Mouse (Mus musculus) T-cell, adult 2 months (primary cell): ENCODE results near the gene Ptprm.
"Not testable (repeated sequence)": the region's sequence is repeated elsewhere in the genome, so short reads cannot be mapped to it uniquely, and the experiment has no call there.

ENCODE experiments used
- DNase-seq: peaks from one replicate; pipeline ENCODE4 v3.0.0; 2022; ENCODE audit warnings: low spot score

Ptprm gene

DNA sequence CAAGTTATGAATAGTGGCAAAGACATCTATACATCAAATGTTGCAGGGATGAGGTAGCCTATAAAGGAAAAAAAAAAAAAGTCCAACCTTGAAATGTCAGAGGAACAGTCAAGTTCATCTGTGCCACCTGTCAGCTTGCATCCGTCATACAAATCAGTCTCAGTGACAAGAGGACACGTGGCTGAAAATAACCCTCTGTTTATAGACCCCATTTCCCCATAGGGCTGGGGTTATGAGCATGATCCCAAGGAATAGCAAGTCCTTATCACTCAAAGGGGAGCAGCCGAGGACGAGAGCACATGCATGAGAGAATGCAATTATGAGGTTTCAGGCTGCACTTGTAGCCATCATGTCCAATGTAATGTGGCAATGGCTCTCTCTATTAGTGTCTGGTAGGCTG, 482.9 kb downstream of the Ptprm start:
- DNase-seq, result no peak

DNA sequence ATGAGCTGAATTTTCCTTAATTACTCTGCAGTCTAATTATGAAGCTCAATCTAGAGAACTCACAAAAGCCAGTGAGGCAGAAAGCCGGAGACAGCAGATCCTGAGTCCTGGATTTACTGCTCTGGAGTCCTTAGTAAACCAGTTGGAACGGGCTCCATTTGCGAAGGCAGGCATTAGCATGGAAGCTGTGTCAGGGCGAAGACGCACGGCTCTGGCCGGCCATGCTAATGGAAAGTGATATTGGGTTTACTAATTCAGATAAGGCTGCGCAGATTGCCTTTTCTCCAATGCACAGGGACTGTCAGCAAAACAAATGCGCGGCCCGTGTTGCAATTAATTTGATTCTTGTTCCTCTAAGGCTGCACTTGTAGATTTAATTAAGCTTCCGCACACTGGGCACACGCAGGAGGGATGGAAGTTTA, 484.7 kb downstream of the Ptprm start:
- DNase-seq, result no peak

DNA sequence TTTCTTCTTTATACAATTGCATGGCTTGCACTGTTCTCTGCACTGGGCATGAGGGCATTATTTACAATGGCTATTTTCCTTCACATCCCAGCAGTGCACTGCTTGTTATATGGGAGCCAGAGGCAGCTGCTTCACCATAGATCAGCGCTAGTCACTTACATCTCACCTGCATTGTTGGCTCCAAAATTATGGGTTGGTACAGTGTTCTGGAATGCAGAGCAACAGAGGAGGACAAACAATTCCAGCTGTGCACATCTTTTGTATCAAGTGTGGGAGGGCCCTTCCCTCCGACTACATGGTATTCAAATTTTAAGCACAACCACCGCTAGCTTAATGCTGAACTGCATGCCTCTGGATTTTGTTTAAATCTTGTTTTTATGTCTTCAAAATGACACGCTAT, 489.8 kb downstream of the Ptprm start:
- no peak for DNase-seq

DNA sequence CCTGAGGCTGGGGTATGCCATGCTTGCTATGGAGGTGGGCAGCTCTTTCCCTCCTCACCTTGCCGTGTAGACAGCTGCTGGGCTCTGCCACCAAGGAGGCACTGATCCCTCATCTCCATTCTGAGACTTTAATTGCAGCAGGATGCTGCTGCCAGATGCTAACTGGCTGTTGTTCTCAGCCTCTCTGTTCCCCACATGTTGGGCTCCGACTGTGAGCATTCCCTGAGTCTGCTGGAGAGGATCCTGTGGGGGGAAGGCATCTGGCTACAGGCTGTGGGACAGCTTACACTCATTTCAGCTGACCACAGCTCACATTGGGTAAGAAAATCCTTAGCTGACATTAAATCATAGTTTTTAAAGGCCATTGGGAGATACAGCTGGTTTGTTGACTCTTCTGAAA, 492.7 kb downstream of the Ptprm start:
- no peak for DNase-seq

DNA sequence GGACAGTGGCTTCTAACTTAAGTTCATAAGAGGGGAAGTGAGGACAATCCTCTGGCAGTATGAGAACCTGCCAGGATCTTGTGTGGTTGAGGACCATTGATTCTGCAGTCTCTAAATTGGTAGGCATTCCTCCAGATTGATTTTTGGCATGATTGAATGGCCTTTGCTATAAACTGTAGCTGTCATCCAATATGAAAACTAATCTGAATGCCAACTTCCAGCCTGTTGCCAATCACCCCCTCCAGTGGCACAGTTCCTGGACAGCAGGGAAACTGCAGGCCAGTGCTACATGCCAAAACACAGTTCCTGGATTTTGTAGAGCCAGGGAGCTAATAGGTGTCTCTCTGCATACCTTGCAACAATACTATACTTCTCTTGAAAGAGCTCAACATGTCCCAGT, 495.5 kb downstream of the Ptprm start:
- DNase-seq, result no peak

DNA sequence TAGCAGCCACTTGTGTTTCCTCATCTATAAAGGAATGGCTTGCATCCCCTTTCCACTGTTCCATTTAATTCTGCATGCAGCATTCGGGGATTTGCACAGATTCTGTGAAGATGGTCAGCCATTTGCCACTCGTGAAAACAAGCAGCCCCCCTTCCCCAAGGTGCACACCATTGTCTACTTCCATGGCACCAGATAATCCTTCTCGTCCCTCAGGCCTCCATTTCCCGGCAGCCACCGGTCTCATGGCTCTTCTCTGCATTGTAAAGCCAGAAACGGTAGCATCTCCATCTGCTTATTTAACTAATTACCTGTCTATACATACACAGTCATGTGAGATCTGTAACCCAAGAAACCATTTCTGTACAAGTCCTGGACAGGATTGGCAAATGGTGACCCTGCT, 501.8 kb downstream of the Ptprm start:
- no peak for DNase-seq

DNA sequence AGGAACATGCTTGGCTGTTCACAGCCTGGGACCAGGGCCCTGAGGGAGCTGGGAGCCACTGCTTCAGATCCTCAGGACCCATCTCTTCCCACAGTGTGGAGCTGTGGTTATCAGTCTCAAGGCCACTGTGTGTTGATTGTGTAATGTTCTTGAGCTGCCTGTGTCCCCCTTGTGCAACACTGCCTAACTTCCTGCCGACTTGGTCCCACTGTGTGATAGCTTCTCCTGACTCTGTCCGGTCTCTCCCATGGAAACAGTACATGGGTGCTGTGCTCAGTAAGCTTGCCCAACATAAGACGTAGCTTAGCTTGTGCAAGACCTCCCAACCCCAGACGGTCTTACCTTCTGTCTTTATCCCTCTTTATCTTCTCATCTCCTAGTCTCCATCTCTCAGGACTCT, 507.2 kb downstream of the Ptprm start:
- DNase-seq, result not testable (repeated sequence)

DNA sequence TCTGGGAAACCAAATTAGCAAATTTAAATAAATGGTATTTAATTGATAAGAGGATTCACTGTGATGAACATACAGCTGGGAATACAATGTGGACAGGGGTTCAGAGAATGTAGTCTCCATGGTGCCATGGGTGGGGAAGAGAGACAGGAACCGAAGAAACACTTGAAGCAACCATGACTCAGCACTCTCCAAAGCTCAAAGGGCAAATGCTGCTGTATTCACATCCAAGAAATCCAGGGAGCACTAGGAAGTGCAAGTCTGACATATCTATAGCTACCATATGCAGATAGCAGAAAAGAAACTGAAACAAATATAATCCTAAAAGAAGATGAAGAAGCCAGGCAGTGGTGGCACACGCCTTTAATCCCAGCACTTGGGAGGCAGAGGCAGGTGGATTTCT, 531.9 kb downstream of the Ptprm start:
- no peak for DNase-seq

DNA sequence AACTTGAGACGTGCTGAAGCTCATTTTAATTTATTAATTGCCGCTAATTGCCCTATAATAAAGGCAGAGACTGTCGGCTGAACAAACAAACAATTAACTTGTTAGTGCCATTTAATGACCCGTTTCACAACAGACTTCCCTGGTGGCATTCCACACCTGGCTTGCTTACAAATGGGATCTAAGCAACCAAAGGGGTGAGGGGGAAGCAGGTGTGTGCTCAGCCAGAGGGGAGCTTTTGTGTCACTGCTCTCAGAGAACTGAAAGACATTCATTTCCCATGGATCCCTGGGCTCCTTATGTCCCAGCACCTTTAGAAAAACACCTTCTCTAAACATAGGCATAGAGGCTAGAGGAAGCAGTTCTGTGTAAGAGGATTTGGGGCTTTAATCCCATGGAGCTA, 536.9 kb downstream of the Ptprm start:
- no peak for DNase-seq

DNA sequence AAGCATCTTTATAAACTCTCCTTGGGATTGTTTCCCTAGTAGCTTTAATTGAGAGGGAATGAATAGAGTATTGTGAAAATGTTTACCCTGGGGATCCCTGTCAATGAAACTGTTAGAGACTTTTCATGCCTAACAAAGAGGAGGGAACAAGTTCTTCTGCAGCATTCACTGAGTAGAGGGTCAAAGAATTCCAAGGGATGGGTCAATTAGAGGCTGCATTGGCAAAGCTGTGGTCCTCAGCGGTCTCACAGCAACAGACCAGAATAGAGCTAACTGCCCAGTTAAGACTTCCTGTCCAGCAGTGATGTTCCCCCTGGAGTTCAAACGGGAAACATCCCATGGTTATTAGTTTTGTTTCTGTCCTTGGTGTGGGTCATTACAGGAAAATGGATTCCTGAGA, 538.3 kb downstream of the Ptprm start:
- DNase-seq, result no peak

DNA sequence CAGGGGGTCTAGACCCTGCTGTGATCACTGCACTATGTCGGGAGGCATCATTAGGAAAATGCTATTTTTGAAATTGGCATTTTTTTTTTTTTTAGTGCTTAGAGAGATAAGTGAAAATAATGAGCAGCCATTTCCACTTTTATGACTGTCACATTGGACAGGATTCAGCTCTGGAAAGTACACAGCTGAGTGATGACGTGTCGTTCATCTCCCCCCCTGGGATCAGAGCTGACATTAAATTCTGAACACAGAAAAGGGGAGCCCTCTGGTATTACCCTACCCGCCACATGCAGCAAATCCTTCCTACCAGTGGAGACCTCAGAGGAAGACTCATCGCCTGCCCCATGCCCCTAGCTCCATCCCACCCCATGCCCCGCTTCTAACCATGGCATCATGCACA, 540.5 kb downstream of the Ptprm start:
- no peak for DNase-seq

DNA sequence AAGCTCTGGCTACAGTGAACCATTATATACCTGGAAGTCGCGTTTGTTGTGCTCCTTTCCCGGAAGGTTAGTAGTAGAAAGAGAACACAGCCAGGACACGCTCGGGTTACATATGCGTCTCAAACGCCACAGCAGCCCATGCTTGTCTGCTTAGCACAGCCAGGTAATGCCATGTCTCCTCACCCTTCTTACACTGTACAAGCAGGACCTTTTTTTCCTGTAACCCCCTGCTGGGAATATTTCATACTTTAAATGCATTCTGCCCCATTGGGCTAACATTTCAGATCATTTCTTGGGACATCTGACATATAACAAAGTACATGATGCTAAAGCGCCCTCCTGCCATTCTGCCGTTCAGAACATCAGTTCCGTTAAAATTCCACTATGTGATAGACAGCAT, 540.9 kb downstream of the Ptprm start:
- no peak for DNase-seq

DNA sequence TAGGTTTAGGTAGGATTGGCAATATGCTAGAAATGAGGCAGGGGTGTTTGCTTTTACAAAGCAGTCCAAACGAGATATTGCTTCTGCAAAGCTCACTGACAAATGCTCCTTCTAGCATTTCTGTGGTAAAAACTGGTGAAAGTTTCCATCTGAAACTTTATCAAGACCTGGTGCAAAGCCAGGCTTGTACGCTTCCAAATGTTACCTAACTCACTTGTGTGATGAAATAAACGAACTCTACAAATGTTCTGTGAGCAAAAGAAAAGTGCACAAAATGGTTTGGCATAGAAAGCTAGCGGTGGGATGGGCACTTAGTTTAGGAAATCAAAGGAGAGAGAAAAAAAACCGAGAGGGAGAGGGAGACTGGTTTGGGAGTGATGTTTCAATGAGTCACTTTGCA, 544.5 kb downstream of the Ptprm start:
- no peak for DNase-seq

DNA sequence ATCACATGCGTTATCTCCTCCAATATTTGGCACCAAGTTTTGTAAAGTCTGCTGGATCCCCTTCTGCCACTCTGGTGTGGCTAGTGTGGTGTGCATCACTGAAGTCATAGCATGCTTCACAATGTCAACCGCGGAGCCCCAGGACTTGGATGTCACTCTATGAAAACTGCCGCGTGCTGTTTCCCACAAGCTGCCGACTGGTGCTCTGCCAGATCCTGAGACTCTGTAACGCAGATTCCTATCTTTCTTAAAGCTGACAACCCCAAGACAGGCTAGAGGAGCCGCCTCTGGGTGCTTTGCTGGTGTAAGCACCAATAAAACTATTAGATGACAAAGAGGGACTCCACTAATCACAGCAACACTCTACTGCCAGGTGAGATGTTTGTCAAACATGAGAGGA, 546.1 kb downstream of the Ptprm start:
- DNase-seq, result no peak

DNA sequence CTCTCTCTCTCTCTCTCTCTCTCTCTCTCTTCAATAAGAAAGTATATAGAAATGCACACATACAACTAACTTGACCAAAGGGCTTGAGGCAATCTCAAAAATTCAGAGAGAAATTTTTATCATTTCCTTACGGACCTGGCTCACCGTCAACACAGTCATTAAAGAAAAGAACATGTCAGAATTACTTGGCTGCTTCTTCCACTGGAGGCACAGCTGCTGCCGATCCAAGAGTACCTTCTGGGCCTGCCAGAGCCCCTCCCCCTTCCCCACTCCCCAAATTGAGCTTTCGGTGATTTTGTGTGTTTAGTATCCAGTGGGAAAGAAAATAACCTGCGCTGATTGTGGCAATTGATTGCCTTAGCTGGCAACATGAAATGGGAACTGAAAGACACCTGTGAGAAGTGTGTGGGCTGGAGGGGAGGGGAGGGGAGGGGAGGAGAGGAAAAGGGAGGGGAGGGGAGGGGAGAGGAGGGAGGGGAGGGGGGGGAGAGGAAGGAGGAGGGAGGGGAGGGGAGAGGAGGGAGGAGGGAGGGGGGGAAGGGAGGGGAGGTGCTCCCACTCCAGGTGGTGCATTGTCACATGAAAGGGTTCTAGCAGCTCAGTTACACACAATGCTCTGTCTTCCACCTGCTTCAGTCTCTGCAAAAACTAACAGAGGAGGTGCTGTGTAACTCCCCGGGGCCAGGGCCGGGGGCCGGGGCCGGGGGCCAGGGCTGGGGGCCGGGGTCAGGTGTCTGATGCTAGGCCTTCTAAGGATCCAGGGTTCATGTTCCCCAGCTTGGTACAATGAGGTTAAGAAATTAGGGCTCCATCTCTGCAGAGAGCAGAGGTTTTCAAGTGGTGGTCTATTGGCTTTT, 552.2 kb downstream of the Ptprm start:
- DNase-seq, result no peak

DNA sequence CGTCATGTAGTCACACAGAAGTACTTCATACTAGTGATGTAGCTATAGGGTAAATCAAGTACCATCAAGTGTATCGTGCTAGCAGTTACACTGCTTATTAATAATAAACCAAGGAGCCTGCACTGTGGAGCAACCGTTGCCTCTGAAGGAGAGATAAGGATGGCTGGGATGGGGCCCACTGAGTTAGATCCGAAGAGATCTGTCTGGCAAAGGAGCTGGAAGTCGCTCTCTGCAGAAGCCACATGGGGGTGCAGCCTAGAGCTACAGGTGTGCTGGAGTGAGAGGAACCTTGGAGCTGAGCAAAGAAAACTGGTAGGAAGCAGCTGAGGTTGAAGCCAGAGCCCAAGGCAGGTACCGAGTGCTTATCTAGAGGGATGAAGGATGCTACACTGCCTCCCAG, 554.0 kb downstream of the Ptprm start:
- DNase-seq, result no peak

DNA sequence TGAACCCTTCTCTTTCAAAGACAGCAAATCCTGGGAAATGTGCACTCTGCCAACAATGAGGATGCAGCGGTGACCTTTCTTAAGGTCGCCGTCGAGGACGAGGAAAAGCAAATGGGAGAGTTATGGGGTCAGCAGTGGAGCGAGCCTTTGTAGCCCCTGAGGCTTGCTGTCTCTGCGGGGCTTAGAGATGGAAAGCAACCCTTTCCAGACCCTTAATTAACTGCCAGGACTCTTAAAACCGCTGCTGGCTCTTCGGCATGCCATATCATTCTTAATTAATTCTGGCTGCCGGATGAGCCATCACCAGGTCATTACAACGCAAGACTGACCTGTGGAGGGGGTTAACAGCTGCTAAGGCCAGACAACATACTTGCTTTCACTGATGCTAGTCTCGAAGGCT, 568.1 kb downstream of the Ptprm start:
- DNase-seq, result no peak

DNA sequence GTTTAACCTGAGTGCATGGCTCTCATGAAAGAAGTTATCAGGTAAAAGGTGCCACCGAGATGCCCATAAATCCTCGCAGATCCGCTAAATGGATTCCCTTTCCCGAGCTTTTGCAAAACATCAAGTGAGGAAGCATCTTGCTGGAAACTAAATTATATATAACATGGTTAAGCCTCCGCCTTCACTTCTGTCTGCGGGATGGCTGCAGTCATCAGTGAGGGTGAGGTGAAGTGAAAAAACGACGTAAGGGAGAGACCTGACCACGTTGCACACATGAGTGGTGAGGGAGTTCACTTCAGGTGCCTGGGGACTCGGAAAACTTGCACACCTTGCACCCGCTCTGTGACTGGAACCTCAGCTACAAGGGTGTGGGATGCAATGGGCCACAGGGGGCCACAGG, 568.7 kb downstream of the Ptprm start:
- no peak for DNase-seq

DNA sequence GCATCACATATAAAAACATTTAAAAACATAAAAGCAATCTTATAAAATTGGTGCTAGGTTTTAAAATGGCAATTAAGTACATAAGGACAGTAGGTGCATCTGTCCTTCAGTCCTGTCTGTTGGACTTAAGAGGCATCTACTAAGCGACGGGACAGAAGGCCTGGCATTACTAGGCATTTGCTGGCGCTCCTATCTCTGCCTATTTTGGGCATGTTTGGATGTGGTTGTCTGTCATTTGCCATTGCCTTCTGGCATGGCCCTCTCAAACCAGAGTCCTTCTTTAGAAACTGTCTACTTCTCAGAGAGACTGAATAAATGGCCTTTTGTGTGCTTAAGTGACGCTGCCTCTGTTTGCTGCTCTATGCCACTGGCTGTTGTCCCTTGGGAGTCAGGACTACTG, 570.7 kb downstream of the Ptprm start:
- DNase-seq, result no peak

DNA sequence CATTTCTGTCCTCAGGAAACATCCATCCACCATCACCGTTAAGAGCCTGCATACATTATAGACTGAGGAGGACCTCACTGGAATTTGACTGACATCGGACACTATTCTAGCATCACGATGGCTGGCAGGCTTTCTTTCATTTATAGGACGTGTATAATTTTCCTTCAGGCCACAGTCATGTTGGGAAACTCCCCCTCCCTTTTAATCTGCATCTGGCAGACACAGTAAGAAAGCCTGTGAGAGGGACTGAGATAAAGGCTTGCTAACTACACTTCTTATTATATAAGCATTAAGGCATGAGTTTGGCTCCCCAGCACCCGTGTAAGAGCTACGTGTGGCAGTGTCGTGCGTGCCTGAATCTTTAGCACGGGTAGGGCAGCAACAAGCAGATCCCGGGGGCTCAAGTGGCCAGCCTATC, 571.2 kb downstream of the Ptprm start:
- no peak for DNase-seq

DNA sequence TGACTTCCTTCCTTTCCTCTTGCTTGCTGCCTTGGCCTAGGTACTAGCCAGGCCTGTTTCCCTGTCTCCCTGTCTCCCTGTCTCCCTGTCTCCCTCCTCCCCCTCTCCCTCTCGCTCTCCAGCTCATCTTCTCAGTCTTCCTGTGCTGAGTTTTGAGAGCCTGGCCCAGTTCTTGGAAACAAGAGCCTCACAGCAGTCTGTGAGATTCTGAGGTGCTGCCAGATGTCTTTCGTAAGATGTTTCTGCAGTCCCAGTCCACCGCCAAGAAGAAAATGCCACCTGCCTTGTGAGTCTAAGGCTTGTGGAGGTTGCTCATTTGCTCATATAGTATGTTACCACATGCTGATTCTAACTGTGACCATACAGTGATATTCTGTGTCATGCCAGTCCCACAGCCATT, 572.3 kb downstream of the Ptprm start:
- DNase-seq, result no peak

DNA sequence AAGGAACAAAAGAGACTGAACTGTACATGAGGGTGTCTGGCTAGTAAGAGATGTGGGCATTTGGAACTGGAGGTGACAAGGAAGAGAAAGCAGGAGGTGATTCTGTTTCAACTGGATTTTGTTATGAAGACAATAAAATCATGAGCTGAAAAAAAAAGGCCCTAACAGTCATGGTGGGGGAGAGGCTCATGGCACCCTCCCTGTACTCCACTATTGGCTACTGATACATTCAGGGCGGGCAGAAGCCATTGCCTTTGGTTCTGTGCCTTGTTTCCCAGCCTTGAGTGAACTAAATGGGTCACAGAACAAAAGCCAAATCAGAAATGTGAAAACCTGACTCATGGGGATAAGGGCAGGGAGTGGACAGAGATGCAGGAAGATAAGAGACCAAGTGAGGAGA, 575.2 kb downstream of the Ptprm start:
- no peak for DNase-seq

DNA sequence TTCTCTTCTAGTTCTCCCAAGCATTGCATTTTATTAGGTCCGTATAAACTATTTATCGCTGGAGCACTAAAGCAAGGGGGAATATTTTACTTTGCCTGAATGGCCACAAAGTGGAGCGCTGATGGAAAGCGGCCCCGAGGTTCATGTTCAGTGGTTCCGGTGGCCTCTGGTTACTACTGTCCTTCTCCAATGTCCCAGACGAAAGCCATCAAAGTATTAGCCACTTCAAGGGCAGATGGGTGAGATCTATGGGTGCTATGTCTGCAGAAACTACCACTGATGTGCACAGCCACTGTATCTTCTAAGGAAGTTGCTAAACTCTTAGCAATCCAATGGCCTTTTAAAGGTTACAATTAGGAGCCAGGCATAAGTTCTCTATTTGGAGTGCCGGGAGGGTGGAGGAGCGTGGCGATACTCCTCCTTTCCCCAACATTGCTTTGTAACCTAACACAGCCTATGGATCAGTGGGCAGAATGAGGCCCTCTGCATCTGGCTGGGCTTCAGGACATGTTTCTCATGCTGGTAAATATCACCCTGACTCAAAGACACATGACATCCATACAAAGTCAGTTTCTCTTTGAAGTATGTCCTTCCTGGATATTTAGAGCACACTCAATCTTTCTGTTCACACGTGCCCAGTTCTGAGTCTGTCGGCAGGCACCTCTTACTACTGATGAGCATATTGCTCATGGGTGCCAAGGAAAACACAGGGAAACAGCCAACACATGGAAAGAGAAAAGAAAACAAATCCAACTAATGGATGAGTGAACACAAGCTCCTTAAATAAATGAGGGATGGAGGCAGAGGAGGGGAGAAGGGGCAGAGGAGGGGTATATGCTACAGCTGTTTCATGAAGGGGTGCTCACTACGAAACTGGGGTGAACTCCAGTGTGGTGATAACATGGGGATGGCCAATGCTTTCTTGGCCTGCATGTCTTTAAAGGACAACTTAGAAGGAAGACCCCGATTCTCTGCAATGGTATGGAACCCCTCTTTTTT, 584.6 kb downstream of the Ptprm start:
- no peak for DNase-seq
